Mouse (Mus musculus) testis, postnatal 10 days (tissue): Measurements from ENCODE around the gene Lmnb2.
A peak's percentile ranks its signal among the peaks of the same experiment; 100 is the strongest.

ENCODE experiments used
- DNase-seq: peaks from one replicate; pipeline ENCODE4 v3.0.0; 2021; ENCODE audit warnings: low spot score

The Lmnb2 gene

GRCm38 (mm10) chr10:80900318-80901247 lies 17.5 kb downstream of the Lmnb2 start, which contains the start of gene Timm13:
TSS of gene Timm13 (minus strand) at chr10:80900969.
- peak; percentile 95 for DNase-seq

- no peak for DNase-seq
These were observed 18.3 kb downstream of the Lmnb2 start for GRCm38 (mm10) chr10:80899591-80900317.

- no peak for DNase-seq
These were observed 19.0 kb downstream of the Lmnb2 start for GRCm38 (mm10) chr10:80899074-80899473.

- no peak for DNase-seq
These were observed 20.1 kb downstream of the Lmnb2 start for GRCm38 (mm10) chr10:80897861-80898510.

GRCm38 (mm10) chr10:80896581-80897485 lies 21.2 kb downstream of the Lmnb2 start:
- DNase-seq: no peak

DNA sequence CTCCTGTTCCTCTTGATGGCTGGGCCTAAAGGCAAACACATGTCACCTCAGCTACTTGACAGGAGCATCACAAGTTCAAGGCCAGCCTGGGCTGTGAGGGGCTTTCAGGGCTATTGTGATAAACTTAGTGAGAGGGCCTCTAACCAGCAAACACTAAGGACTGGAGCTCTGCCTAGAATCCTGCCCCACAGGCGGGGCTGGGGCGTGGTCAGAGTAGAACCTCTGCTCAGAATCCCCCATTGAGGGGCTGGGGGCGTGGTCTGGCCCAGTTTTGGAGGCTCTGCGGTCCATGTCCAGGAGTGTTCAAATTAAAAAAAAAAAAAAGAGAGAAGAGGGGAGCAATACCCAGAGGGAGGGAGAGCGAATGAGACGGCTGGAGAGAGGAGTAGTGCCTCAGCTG lies 22.3 kb downstream of the Lmnb2 start:
- DNase-seq: no peak

- DNase-seq: no peak
These were observed 22.9 kb downstream of the Lmnb2 start for GRCm38 (mm10) chr10:80895100-80895499.

DNA sequence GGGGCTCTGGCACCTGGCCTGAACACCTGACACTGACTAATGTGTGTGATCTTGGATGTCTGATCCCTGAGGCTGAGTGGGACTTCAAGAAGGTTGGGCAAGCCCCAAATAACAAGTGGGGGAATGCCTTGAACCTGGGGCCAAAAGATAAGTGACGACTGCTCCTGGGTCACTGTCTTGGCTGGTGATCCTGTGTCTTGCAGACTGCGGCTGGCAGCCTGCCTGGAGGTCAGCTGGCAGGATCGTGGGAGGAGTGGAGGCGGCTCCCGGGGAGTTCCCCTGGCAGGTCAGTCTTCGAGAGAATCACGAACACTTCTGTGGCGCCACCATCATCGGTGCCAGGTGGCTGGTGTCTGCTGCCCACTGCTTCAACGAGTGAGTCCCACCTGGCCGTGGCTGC lies 30.9 kb downstream of the Lmnb2 start:
- DNase-seq: peak; percentile 92

- DNase-seq: peak; percentile 89
These were observed 36.7 kb downstream of the Lmnb2 start for GRCm38 (mm10) chr10:80881301-80881700.

DNA sequence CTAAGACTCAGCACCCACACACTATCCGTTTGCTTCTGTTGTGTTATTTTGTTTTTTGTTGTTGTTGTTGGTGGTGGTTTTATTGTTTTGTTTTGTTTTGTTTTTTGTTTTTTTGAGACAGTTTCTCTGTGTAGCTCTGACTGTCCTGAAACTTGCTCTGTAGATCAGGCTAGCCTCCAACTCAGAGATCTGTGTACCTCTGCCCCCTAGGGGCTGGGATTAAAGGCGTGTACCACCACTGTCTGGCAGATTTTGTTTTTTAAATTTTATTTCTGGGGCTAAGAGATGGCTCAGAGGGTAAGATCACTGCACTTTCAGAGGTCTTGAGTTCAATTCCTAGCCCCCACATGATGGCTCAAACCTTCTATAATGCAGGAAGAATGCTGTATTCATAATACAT lies 37.1 kb downstream of the Lmnb2 start:
- DNase-seq: no peak

DNA sequence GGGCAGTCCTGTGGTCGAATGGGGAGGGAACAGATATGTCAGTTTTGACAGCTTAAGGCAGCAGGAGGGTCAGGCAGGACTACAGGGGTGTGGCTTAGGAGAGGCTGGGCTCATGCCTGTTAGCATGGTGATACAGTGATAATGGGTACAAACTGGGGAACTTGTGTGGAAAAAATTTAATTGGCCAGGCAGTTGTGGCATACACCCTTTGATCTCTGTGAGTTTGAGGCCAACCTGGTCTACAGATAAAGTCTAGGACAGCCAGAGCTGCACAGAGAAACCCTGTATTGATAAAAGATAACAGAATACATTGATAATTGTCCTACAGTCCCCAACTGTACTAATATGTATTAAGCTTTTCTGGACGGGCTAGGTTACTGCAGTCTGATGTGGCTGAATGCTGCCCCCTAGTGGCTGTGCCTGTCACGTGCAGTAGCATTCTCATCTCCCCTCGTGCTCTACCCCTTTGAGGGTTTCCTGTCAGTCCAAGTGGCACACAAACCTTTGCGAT lies 37.9 kb downstream of the Lmnb2 start:
- peak; percentile 83 for DNase-seq

DNA sequence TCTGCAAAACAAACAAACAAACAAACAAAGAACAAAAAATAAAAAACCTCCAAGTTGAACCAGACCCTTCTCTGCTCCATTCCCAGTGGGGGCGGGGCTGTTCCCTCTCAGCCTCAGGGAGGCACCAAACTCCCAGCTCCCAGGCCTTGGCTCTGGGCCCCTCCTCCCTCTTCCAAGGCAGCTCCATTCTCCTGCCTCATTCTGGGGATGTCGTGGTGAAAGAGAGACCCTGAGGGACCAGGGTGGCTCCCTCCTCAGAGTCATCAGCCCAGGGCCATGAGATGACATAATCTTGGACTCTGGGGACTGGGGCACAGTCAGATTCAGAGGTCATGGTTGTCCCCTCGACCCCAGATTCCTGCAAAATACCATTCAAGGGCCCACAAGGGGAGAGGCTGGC lies 41.5 kb downstream of the Lmnb2 start:
- peak; percentile 73 for DNase-seq

DNA sequence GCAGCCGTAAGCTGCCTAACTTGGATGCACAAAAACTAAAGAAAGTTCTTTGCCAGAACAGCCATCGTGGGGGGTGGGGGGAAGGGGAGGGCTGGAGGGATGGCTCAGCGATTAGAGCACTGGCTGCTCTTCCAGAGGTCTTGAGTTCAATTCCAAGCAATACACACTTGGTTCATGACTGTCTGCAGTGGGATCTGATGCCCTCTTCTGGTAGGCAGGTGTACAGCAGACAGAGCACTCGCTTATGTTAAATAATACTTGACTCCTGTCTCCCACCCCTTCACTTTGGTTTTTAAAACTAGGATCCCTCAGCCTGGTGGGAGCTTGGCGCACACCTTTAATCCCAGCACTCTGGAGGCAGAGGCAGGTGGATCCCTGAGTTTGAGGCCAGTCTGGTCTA lies 42.0 kb downstream of the Lmnb2 start:
- peak; percentile 77 for DNase-seq

DNA sequence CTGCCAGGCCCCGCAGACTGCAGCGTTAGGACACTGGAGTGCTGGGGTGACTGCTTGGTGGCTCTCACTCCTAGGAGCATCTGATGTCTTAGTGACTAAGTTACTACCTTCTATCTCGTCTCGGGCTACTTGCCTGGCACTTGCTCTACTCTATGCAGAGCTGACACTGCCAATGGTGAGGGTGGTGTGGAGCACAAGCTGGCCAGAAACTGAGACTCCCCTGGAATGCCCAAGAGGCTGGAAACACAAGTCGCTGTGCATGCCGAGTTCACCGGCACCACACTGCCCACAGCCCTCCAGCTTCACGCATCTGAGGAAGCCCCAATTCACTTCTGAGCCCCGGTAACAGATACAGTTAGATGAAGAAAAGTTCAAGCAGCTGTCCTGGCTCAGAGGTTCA lies 44.0 kb downstream of the Lmnb2 start:
- DNase-seq: no peak

DNA sequence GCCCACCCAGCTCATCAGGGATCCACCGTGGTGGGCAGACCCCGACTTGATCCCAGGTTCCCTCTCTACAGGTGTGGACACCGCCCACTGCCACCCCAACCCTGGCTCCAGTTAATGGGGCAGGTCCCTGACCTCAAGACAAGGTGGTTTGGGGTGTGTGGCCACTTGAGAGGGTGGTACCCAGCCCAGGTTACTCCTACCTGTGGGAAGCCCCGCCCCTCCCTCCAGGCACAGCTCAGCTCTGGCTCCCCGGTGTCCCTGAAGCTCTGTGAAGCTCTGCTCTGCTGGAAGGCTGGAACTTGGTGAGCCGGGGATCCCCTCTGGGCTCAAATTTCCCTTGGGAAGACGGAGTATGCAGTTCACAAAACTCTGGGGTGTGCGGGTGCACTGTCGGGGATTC lies 46.5 kb downstream of the Lmnb2 start, which contains the start of gene Tmprss9:
Gene Tmprss9 (plus strand): TSS at position 268 of the 400 bp plus-strand sequence.
- DNase-seq: no peak

- no peak for DNase-seq
These were observed 47.1 kb downstream of the Lmnb2 start for GRCm38 (mm10) chr10:80870993-80871392.

- DNase-seq: no peak
These were observed 53.6 kb downstream of the Lmnb2 start for GRCm38 (mm10) chr10:80864446-80864845.

GRCm38 (mm10) chr10:80862305-80862704 lies 55.7 kb downstream of the Lmnb2 start:
- DNase-seq: no peak

GRCm38 (mm10) chr10:80858350-80858935 lies 59.6 kb downstream of the Lmnb2 start:
- no peak for DNase-seq

- DNase-seq: no peak
These were observed 60.2 kb downstream of the Lmnb2 start for GRCm38 (mm10) chr10:80857848-80858247.

- DNase-seq: no peak
These were observed 60.7 kb downstream of the Lmnb2 start for GRCm38 (mm10) chr10:80857386-80857785.
